Mouse (Mus musculus): ENCODE results near the gene Atxn2.

The Atxn2 gene

DNA sequence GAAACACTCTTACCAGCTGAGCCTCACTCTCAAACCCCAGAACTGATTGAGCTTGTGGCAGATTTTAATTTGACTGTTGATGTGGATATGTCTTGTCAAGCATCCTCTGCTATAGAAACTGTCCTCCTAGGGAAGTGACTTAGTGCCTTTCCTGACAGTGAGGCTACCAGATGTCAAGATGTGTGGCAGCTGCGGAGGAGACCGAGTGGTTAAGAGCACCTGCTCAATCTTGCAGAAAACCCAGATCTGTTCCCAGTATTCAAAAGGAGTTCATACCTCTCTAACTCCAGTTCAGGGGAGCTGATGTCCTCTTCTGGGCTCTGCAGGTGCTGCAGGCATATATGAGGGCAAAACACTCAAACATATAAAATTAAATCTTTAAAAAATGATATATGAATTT, 53.9 kb downstream of the Atxn2 start:
- no peak for DNase-seq (ENCODE audit: low spot score)

DNA sequence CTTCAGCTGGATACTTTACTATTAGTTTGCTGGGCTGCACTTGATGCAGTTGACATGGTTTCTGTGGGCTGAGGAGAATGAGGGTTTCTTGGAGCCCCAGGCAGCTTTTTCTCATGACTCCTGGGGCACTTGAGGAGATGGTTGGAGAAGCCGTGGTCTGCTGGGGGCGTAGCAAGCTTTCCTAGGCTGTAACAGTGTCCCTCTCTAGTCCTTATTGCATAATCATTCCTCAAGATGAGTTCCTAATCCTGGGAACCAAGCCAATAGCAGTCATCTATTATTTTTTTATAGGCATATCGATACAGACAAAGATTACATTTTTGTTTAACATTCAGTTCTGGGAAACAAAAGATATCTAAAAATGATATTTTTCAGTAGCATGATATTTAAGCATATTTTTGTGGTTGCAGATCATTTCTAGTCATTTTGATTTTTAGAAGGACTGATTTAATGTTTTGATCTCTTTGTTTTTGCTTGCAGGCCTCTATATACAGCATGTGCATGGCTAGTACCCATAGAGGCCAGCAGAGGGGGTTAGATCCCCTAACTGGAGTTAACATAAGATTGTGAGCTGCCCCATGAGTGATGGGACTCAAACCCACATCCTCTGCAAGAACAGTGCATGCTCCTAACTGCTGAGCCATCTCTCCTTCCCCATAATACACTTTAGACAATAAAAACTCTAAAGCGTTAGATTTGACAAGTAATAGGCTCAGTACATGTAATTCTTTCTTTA, 55.1 kb downstream of the Atxn2 start:
- DNase-seq (ENCODE audit: low spot score): no peak

DNA sequence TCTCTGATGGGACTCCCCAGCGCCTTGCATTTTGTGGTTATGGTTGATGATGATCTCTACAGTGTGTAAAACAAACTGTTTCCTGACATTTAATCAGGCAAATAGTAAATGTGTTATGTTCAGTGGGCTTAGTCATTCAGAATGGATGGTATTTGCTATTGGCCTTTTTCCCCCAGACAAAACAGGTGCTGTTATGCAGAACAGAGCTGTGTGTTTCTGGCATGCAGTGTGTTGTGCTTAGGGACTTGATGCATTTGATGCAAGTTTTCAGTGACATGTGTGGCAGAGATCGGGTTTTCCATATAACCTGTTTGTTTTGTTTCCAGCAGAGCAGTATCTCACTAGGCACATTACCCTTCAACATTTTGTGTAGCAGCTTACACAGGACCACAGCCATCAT, 56.4 kb downstream of the Atxn2 start:
- no peak for DNase-seq (ENCODE audit: low spot score)

DNA sequence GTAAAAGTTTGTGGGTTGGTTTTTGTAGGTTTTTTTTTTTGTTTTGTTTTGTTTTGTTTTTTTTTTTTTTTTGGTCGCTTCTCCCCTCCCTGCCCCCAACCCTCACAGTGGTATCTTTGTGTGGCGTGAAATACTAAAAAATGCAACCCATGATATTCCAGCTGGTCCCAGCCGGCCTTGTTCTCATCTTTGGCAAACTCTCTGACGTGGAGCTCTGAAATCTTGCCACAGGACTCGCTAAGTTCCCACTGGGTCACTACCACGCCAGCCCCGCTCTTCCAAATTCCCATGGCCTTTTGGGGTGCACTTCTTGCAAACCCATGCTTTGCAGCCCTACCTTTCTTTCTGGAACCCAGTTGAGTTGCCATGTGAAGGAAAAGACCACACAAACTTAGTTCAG, 58.7 kb downstream of the Atxn2 start:
- no peak for DNase-seq (ENCODE audit: low spot score)

DNA sequence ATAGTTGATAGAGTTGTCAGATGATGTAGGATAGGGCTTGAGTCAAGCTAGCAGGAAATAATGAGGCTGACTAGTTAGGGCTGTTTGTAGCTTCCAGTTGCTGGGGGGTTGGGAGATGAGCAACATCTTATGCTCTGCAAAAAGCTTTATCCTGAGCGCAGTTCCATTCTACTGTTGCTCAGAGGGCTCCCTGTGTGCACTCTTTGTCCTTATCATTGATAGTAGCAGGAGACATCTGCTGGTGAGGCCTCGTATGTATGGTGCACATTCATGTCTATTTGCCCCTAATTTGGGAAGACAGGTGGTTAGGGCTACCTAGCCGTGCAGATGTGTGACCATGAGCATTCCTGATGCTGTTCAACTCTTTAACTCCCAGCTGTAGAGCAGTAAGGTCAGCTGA, 60.5 kb downstream of the Atxn2 start:
- no peak for DNase-seq (ENCODE audit: low spot score)

DNA sequence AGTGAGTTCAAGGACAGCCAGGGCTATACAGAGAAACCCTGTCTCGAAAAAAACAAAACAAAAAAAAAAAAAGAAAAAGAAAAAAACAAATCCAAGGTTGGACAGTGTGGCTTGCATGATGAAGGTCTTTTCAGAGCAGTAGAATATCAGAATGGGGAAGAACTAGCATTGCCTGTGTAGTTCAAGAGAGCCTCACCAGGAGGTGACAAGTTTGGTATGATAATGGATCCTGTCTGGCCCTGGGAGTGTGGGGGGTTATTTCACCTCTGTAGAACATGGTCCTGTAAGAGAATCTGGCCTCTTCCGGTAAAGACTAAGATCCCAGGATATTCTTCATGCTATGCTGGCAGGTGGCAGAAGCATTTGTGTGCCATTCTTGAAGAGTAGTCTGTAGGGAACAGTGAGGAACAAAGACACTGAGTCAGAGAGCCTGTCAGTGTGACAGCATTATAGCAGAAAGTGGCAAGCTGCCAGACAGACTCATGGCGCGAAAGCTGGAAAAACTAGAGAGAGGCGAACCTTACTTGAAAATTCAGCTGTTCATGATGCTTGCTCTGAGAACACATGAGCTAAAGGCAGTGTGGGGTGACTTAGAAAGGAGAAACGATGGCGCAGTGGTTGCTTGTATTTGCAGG, 67.5 kb downstream of the Atxn2 start:
- no peak for DNase-seq (ENCODE audit: low spot score)

DNA sequence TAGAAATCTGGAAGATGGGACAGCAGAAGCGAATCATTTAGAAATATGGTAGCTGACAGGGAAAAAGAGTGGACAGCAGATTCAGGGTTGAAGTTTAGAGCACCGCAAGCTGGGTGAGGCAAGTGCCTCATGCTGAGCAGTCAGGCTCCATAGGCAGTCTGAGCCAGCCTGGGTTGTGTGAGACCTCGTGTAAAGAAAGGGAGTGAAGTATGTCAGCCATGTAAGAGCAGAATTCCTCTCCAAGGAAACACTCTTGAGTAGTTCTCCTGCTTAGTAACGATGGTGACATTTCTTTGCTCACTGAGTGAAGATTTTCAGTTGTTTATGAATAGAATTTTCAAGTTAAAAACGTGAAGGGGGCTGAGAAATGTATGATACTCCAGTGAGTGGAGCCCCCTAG, 69.0 kb downstream of the Atxn2 start:
- DNase-seq (ENCODE audit: low spot score): no peak

DNA sequence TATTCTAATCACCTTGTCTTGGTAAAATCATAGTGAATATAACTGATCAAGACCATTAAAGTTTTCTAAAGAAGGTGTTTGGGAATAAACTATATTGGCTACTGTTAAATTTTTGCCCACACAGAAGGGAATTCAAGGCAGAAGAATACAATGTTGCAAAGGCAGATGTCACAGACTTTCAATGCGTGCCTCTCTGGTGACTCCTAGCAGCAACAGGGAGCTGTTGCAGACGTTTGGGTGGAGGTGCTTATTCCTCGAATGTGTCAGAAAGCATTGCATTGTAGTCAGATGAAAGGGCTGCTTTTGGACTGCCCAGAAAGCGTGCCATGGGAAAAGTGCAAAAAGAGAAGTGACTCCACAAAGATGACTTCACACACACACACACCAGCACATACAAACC, 71.3 kb downstream of the Atxn2 start:
- no peak for DNase-seq (ENCODE audit: low spot score)

DNA sequence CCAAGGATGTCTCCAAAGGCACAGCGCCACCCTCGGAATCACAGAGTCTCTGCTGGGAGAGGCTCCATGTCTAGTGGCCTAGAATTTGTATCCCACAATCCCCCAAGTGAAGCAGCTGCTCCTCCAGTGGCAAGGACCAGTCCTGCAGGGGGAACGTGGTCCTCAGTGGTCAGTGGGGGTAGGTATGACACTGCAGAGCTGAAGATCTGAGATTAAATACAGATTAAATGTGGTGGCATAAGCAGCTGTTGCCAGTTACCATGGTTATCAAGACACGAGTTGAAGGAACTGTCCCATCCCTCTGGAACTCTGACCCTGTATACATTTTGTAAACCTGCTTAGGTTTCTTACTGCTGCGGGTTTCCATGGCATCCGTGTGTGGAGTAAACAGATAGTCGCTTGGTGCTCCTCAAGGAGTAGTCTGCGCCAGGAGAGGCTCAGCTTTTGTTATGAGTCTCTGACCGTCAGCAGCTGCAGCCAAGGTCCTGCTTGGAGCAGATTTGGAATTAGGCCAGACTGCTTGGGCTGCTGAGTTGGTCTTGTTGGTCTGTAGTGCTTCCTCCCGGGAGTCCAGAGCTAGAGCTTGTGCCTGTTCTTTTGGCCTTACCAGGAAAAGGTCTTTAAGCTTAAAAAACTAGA, 72.8 kb downstream of the Atxn2 start:
- no peak for DNase-seq (ENCODE audit: low spot score)

DNA sequence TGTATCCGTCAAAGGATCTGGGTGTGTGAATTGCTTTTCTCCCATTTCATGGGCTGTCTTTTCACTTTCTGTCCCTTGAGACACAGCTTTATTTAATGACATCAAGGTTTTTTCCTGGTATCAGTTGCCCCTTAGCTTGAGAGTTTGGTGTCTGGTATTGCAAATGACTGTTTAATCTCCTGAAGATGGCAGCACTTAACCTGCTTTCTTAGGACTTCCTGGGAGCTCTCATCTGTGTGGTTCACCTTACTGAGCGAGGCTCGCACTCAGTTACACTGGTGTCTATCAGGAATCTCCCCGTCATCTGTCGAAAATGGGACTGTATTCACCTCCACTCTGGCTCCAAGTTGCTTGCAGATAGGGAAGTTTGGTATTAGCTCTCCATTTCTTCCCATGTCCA, 79.9 kb downstream of the Atxn2 start:
- DNase-seq (ENCODE audit: low spot score): no peak

DNA sequence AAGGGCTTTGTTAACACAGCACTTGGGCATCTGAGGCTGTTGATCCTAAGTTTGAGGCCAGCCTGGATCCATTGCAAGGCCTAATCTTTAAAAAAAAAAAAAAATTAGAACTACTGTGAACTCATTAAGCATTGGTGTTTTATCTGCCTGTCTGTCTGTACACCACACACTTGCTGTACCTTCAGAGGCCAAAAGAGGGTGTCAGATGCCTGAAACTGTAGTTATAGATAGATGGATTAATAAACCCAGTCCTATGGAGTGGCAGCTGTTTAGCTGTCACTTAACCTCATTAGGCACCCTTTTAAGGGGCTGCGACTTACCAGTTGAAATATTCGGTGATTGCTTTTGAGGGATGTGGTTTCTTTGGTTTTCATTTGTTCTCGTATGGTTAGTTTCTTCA, 84.7 kb downstream of the Atxn2 start:
- no peak for DNase-seq (ENCODE audit: low spot score)

DNA sequence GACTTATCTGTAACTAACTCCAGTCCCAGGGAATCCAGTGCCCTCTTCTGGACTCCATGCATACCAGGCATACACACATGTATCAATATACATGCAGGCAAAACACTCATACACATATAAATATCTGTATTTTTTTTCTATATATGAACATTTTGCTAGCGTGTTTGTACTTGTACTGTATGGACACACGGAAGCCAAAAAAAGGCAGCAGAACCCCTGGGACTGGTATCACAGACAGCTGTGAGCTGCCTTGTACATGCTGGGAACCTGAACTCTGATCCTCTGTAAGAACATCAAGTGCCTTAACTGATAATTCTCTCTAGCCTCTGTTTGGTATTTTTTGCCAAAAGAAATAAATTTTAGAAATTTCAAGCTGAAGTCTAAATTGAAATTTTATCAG, 87.3 kb downstream of the Atxn2 start:
- DNase-seq (ENCODE audit: low spot score): no peak

DNA sequence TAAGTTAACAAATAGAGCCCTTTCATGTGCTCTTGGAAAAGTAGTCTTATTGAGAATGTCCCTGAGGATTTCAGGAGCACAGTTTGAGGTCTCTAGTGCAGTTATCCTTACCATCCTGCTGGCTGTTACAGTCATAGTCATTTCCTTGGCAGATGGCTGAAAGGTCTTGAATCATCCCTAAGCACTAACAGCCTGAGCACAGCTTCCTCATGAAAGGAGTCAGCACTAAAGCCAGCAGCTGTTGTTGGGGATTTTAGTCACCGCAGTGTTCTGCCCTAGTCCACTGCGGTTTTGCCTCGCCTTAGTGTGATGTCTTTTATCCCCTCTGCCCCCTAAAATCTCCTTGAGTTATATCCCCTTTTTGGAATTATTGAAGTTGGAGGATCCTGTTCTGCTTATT, 96.0 kb downstream of the Atxn2 start:
- no peak for DNase-seq (ENCODE audit: low spot score)

DNA sequence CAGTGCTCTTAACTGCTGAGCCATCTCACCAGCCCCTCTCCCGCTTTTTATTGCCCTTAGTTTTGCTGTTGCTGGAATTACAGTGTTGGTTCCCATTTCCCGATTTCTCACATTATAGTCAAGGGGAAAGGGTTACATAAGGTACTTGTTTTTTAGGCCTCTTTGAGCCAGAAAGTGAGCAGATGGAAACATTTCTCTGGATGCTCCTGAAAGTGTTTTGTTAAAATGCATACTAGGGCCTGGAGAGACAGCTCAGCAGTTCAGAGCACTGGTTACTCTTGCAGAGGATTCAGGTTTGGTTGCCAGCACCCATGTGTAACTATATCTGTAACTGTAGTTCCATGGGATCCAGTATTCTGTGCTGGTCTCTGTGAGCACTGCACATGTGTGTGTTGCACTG, 97.1 kb downstream of the Atxn2 start:
- no peak for DNase-seq (ENCODE audit: low spot score)

DNA sequence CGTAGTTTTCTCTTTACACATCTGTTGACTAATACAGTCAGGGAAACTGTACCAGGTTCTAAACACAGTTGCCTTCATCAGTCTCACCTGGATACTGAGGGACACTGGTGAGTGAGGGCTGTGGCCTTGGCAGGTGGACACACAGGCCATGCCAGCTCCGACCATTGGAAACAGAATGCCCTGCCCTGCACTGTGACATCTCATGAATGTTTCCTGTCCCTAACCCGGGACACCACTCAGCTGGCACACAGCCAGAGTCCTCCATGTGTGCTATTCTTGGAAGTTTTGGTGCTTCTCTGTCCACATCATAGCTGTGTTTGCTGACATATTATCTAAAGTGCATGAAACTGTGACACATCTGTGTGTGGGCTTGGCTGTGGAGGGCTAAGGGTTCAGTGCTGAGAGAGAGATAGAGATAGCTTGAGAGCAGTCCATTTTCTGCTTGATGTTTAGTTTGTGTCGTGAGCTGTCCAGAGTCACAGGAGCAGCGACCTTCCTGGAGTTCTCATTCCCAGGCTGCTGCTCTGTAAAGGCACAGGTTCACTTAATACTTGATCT, 98.6 kb downstream of the Atxn2 start:
- no peak for DNase-seq (ENCODE audit: low spot score)

DNA sequence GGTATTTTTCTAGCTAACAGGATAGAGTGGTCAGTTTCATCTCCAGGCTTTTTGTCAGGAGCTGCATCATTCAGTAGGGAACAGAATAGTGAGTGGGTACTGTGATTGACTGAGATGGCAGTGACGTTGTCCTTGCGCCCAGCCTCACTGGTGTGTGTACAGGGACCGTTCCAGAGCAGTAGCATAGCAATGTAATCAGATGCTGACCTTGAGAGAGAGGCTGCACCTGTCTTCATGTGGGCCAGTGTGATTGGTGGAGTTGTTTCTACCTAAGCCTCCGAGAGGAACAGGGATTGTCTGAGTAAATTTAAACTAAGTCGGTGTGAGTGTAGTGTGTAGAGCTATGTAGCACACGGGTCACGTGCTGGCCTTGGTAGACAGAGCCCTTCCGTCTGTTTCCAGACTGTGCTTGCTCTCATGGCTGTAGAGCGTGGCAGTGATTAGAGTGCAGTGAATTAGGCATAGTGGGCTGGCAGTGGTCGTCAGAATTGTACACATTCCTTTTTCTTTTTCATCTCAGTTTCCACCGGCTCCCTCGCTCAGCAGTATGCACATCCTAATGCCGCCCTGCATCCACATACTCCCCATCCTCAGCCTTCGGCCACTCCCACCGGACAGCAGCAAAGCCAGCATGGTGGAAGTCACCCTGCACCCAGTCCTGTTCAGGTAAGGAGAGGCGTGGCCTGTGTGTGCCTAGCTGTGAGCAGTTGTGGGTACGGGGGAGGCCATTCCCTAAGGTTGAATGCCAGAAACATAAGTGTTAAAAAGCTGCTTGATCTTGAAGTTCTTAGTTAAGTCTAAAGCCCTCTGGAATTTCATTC, 99.4 kb downstream of the Atxn2 start:
- no peak for DNase-seq (ENCODE audit: low spot score)

DNA sequence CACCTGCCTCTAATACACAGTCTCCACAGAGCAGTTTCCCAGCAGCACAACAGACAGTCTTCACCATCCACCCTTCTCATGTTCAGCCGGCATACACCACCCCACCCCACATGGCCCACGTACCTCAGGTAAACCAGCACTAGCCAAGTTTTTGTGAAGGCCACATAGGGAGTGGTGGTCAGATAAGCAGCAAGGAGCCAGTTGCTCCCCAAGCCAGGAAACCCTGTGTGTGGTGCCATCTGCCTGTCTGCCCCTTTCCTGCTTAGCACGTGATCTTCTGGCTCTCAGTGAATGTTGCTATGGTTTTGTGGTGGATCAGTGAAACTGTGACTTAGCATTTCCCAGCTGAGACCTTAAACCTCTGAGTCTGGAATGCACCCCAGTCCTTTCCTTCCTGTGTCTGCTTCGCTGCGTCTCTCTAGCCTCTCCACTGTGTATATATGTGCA, 100.4 kb downstream of the Atxn2 start:
- DNase-seq (ENCODE audit: low spot score): no peak

DNA sequence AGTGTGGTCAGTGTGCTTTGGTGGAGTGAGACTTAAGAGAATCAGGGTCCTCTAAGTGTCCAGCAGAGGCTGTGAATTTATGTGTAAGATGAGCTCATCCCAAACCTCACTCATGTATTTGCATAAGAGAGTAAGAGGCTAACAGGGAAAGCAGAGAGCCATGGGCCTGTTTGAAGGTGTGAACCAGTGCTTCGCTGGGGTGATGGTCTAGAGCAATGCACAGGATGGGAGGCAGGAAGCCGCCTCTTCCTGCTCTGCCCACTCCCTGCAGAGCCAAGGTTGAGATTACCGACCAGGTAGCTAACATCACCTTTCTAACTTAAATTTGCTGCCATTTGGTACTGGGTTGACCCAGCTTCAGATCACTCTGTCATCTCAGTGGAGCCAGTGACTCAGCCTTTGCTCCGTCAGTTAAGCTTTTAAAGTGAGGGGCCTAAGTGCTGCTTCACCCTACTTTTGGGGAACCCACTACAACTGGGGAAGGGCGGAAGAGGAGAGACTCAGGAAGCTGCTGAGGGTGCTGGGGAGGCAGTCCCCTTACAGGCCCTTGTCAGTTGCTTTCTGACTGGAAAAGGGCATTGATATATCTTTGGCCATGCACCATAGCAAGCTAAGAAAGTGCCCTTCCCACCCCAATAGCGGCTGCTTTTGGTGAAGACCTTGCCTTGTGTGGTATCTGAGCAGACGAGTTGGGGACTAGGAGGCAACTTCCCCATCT, 101.5 kb downstream of the Atxn2 start:
- DNase-seq (ENCODE audit: low spot score): no peak

DNA sequence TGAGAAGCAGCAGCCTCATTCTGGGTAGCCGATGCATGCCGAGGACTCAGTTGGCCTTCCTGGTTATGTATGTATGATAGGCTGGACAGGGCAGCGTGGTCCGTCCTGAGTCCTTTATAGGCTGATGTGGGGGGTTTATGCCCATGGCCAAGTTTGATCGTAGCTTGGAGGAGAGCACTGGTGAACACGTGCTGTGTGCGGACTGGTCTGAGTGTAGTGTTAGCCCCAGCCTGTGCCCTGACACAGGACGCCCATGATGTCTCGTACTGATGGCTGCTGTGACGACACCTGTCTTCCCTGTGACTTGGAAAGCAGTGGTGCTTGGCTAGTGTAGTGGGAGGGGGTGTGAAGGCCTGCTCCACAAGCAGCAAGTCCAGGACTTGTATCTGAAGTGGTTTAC, 102.6 kb downstream of the Atxn2 start:
- DNase-seq (ENCODE audit: low spot score): no peak

DNA sequence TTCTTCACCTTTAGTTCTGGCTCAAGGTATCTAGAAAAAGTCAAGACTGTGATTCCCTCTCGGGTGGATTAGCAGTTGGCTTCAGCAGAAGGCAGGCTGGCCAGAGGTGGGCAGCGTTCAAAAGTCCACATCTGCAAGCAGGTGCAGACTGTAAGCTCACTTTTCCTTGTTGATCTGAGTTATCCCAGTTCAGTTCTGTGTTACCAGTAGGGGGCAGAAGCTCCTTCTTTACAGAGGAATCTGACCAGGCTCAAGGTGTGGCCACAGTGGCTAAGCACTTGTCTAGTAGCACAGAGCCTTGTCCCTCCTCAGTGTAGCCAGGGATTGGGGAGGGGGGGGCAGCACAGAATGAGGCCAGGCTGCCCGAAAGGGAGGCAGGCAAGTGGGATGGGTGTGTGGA, 103.9 kb downstream of the Atxn2 start:
- no peak for DNase-seq (ENCODE audit: low spot score)

DNA sequence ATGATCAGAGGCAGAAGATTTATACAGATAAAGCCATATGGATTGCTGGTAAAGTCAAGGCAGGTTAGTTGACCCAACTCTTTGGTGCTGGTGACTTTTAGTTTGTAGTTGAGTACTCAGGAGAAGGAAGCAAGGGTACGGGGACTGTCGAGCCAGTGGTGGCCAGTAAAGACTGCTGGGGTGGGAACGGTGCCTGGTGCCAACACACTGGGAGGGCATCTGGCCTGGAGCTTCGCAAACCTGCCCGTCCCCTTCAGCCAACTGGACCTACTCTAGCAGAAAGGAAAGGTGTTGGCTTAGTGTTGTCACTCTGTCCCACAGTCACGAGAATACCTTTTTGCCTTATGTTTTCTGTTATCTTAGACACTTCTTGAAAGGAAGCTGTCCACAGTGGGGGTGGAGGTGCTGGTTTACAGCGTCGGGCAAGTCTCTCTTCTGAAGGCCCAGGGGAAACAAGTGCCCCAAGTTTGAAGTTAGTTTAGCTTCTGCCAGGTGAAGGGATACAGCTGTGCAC, 104.8 kb downstream of the Atxn2 start:
- DNase-seq (ENCODE audit: low spot score): no peak

DNA sequence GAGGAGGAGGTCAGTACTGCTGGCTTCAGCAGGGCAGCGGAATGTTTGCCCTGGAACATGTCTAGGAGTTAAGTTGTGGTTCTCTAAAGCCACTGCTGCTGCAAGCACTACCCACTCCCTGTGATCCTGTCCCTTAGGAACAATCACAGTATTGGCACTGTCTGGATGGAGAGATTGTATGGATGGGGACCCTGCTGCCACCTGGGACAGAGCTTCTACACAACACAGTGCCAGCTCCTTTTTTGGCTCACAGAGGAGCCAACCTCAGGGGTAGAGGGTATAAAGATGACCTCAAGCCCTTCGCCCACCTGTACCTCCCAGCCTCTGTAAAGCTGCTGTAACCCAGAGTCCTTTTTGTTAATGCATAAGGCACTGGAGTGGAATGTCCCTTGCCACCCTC, 105.5 kb downstream of the Atxn2 start:
- DNase-seq (ENCODE audit: low spot score): no peak
